Mouse (Mus musculus) splenic B cell, adult 2 months (primary cell): Measurements from ENCODE around the gene Vmn2r90.
A peak's percentile ranks its signal among the peaks of the same experiment; 100 is the strongest.
"Not testable (repeated sequence)": the region's sequence is repeated elsewhere in the genome, so short reads cannot be mapped to it uniquely, and the experiment has no call there.

Experiments used
- DNase-seq: peaks from one replicate; pipeline ENCODE4 v3.0.0-alpha.2; 2011; ENCODE audit warnings: low read depth, low spot score
- H3K27me3 ChIP-seq: 2 replicates; pipeline ENCODE4 v1.6.1; 2012; ENCODE audit warnings: mild to moderate bottlenecking, low read length, moderate library complexity, mixed read lengths; ENCODE audit not compliant: control insufficient read depth, poor library complexity, insufficient read depth, severe bottlenecking
- H3K36me3 ChIP-seq: 2 replicates; pipeline ENCODE4 v1.6.1; 2012; ENCODE audit warnings: mild to moderate bottlenecking, low read length, moderate library complexity, mixed read lengths; ENCODE audit not compliant: control insufficient read depth, poor library complexity, insufficient read depth, severe bottlenecking

Gene Vmn2r90

DNA sequence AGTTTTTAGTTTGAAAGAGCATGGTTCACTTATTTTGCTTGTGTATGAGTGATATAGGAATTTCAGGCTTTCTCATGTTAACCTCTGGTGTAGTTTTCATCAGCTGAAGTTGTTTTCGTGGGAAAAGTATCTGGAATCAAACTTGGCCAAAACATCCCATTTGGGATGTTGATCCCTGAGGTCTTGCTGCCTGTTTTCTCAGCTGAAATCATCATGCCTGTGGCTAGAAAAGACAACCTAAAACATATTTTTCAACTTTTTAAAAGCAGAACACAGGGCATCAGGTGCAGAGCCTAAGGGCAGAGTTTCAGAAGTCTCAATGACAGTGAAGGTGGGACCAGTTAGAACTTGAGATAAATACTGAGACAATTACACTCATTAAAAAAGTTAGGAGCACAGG lies at the start of gene Vmn2r90:
Vmn2r90 (plus strand) TSS at position 301 of the 400 bp plus-strand sequence.
- Histone ChIP-seq H3K36me3 (no peaks in the 10 kb centered on the region), H3K27me3 (no peaks in the 10 kb centered on the region)
- no peak for DNase-seq

DNA sequence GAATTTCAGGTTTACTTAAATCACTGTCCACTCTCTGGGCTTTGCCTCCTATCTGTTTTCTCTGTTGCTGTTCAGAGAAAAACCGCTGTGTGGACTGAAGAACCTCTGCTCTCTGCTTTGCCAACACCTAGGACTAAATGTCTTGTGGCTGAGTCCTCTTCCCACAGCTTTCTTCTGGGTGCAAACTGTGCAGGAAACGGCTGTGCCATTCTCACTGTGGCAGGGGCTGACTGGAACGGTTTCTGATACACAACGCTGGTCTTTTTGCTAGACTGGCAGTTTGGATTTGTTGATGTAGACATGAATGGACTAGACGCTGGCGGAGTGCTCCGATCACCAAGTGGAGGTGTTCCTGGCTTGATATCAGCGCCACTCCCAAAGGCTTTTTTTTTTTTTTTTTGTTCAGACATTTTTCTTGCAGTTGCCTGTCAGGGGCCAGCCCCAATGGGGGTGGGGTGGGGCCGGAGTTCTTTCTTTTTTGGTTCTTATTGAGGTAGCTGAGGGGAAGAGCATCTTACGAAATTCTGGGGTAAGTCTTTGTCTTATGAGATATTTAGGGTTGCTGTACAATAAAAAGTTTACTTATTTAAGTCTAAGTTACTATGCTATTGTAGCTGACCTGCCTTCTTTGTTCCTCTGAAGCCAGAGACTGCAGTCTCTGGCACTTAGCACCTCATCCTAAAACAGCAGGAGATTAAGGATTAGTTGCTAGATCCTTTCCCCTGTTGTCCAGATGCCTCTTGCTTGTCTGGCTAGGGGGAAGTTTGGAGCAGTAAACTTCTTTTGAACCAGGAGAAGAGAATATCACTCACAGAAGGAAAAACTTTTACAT lies 48.3 kb upstream of the Vmn2r90 start:
- no peaks in the 10 kb centered on the region for H3K27me3 ChIP-seq
- no peaks in the 10 kb centered on the region for H3K36me3 ChIP-seq
- DNase-seq: no peak

DNA sequence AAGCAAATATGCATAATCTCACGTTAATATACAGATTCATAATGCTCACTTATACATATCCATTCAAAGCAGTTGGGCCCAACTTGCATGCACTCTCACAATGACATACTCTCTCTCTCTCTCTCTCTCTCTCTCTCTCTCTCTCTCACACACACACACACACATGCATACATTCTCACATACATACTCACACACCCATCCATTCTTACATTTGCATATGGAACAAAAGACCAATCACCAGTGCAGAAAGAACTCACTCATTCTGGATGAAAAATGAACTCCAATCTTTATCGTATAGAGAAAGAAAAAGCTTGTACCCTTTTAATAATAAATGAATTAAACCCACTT lies 47.7 kb upstream of the Vmn2r90 start:
- no peaks in the 10 kb centered on the region for H3K27me3 ChIP-seq
- no peaks in the 10 kb centered on the region for H3K36me3 ChIP-seq
- no peak for DNase-seq

DNA sequence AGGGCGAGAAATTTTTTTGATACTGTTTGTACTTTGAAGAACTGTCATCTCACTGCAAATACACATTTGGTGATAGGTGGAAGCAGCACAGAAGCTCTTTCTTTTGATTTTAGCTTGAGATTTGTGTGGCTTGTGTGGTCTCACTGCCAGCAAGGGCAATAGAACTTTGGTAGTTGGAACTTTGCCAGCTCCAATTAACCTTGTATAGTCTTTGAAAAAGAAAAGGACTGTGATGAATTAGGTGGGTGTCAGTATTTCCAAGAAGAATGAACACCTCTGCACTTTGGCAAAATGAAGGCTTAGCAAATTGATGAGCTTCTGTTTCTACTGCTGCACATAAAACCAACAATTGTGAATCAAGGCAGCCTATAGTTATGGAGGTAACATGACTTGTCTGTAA lies 24.8 kb upstream of the Vmn2r90 start:
- Histone ChIP-seq H3K27me3 (no peaks in the 10 kb centered on the region), H3K36me3 (no peaks in the 10 kb centered on the region)
- DNase-seq: no peak

DNA sequence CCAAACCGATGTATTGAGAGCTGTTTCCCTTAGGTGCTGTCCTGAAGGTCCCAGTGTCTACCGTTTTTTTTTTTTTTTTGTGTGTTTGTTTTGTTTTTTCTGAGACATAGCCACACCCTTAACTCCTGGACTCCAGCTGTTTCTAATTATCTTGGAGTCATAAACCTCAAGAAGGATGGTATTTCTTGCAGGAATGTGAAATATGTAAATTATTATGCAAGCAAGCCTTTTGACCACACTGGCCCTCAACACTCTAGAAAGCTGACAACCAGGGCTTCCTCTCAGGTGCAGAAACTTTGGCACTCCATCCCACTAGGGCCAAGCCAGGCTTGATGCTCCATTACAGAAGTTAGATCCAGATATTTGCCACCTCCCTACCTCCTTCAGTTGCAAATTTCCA lies 12.9 kb upstream of the Vmn2r90 start:
- no peaks in the 10 kb centered on the region for H3K27me3 ChIP-seq
- no peak for DNase-seq

DNA sequence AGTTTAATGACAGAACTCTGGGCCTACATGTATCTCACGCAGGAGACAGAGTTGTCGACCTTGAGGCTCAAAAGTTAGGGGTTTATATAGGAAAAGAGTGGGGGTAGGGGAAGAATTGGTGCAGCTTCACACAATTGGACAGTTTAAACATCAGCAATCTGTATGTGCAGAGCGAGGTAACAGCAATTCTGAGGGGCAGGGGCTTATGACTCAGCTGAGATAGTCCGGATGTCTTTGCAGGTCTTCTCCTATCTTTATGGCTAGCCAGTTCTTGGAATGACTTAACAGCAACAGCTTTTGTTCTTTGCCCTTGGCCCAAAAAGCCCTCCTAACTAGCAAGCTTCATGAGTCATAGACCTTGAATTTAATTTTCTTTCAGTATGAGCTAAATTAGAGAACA lies 28.8 kb downstream of the Vmn2r90 start:
- not testable (repeated sequence) for DNase-seq, H3K27me3 ChIP-seq, H3K36me3 ChIP-seq

More for the DNA sequence above, 12.9 kb upstream of the Vmn2r90 start:
- no peaks in the 10 kb centered on the region for H3K36me3 ChIP-seq

GRCm38 (mm10) chr17:17738635-17739034 lies 35.1 kb downstream of the Vmn2r90 start:
- no peaks in the 10 kb centered on the region for H3K36me3 ChIP-seq
- no peaks in the 10 kb centered on the region for H3K27me3 ChIP-seq
- DNase-seq: no peak

- not testable (repeated sequence) for H3K36me3 ChIP-seq, DNase-seq, H3K27me3 ChIP-seq
Observed at GRCm38 (mm10) chr17:17739300-17739699, 35.8 kb downstream of the Vmn2r90 start.

- H3K27me3 ChIP-seq, DNase-seq, H3K36me3 ChIP-seq: not testable (repeated sequence)
Observed at GRCm38 (mm10) chr17:17739936-17740335, 36.4 kb downstream of the Vmn2r90 start.

DNA sequence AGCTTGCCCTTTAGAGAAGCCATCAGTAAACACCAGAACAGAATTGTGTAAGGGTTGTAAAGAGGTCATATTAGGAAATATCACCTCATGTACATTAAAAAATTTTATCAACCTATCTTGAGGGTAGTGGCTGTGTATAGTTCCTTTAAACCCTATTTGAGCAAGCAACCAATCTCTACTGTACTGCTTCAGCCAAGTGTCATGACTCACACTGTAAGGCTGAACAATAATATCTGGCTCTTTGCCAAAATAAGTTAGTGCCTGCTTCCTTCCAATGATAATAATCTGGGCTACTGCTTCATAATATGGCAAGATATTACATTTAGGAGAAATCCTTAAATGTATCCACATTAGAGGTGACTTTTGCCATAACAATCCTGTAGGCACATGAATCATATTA lies 38.0 kb downstream of the Vmn2r90 start:
- not testable (repeated sequence) for H3K27me3 ChIP-seq, DNase-seq, H3K36me3 ChIP-seq

DNA sequence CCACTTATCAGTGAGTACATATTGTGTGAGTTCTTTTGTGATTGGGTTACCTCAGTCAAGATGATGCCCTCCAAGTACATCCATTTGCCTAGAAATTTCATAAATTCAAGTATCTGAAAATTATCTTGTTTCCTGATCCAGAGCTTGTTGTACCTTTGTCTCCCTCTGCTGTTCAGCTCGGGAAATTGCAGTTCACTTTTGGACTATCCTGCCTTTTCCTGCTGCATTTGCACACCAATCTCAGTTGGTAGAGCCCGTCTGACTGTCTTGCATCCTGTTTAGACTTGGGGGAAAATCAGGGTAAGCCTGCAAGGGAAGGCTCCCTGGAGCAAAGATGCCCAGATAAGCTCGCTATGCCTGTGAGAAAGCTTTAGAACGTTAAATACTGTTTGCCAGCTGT lies 45.8 kb downstream of the Vmn2r90 start:
- H3K36me3 ChIP-seq, H3K27me3 ChIP-seq: not testable (repeated sequence)
- peak; percentile 62 for DNase-seq

- Histone ChIP-seq H3K27me3 (no peaks in the 10 kb centered on the region), H3K36me3 (no peaks in the 10 kb centered on the region)
- DNase-seq: no peak
Observed at GRCm38 (mm10) chr17:17762614-17763293, 59.2 kb downstream of the Vmn2r90 start.

- DNase-seq: no peak
- H3K36me3 ChIP-seq: no peaks in the 10 kb centered on the region
- H3K27me3 ChIP-seq: no peaks in the 10 kb centered on the region
Observed at GRCm38 (mm10) chr17:17764206-17764605, 60.7 kb downstream of the Vmn2r90 start.

DNA sequence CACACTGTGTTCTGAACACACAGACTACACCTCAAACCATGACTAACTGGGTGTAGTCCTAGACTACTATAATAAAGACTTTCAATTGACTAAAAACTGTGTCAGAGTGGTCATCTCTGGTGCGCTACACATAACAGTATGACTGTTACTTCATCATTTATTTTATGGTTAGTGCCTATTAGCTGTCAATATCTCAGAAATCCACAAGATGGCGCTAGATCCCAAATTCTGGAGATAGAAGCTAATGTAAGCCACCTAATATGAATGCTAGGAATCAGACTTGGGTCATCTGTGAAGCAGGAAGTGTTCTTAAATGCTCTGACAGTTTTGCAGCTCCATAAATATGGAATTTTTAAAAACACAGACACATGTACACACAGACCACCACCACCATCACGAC lies 62.9 kb downstream of the Vmn2r90 start:
- Histone ChIP-seq H3K36me3 (no peaks in the 10 kb centered on the region), H3K27me3 (no peaks in the 10 kb centered on the region)

More for the DNA sequence above, 62.9 kb downstream of the Vmn2r90 start:
- DNase-seq: peak; percentile 72
